Mouse (Mus musculus): ENCODE results near the gene Pnpla6. TPM values are rescaled to one million over a fixed set of nuclear protein-coding genes. Genes with fewer than 3 reads are reported as not detected.

Gene Pnpla6
- polyA plus RNA-seq, 1 experiment from 2014 or later, result 39.9 TPM

DNA sequence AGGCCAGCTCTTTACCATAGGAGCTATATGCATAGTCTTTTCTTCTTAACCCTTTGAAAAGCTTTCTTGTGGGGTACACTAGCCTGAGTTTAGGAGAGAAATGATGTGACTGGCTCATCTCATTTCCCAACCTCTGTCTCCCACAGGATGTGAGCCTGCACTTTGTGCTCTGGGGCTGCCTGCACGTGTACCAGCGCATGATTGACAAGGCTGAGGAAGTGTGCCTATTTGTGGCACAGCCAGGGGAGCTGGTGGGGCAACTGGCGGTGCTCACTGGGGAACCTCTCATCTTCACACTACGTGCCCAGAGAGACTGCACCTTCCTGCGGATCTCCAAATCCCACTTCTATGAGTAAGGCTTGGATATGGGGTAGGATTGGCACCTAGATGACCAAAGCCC lies 15.6 kb downstream of the Pnpla6 start:
- Histone ChIP-seq H3K4me3 (ENCODE audit: low read length) (no peak overlapping the region), H3K4me1 (ENCODE audit: control insufficient read depth, insufficient read depth, low read length) (no peaks in the 10 kb centered on the region), H3K36me3 (ENCODE audit: control insufficient read depth, insufficient read depth, low read length) (peaks cover 10% of the 10 kb centered on the region), H3K4me2 (ENCODE audit: low read depth, low read length) (no peak overlapping the region), H3K9ac (ENCODE audit: low read depth, low read length) (no peak overlapping the region), H3K27me3 (replicated peaks; ENCODE audit: control insufficient read depth, insufficient read depth, low read length) (no peaks in the 10 kb centered on the region), H3K27ac (ENCODE audit: low read length) (no peak overlapping the region), H3K9me3 (ENCODE audit: control insufficient read depth, low read length) (no peaks in the 10 kb centered on the region)
- 88% methylated on average over 5 of the region's 5 CpGs for WGBS
- ATAC-seq, result no peak

DNA sequence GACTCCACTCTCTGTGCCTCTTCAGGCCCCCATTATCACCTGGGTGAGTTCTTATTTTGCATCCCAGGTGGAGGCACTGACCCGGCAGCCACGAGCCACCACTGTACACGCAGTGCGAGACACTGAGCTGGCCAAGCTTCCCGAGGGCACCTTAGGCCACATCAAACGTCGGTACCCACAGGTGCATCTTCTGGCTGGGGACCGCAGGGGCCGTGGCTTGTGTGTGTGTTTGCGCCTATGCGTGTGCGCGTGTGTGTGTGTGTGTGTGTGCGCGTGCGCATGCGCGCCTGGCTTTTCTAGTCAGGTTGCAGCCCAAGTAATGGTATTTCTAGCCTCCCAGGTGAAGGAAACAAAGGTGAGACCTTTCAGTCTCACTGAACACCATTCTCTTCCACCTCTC lies 16.8 kb downstream of the Pnpla6 start:
- Histone ChIP-seq H3K4me2 (ENCODE audit: low read depth, low read length) (no peak overlapping the region), H3K9me3 (ENCODE audit: control insufficient read depth, low read length) (no peaks in the 10 kb centered on the region), H3K9ac (ENCODE audit: low read depth, low read length) (no peak overlapping the region), H3K4me1 (ENCODE audit: control insufficient read depth, insufficient read depth, low read length) (no peaks in the 10 kb centered on the region), H3K27ac (ENCODE audit: low read length) (no peak overlapping the region), H3K4me3 (ENCODE audit: low read length) (no peak overlapping the region), H3K36me3 (ENCODE audit: control insufficient read depth, insufficient read depth, low read length) (peaks cover 9% of the 10 kb centered on the region), H3K27me3 (replicated peaks; ENCODE audit: control insufficient read depth, insufficient read depth, low read length) (no peaks in the 10 kb centered on the region)
- WGBS, result 96% methylated on average over 18 of the region's 18 CpGs
- no peak for ATAC-seq

DNA sequence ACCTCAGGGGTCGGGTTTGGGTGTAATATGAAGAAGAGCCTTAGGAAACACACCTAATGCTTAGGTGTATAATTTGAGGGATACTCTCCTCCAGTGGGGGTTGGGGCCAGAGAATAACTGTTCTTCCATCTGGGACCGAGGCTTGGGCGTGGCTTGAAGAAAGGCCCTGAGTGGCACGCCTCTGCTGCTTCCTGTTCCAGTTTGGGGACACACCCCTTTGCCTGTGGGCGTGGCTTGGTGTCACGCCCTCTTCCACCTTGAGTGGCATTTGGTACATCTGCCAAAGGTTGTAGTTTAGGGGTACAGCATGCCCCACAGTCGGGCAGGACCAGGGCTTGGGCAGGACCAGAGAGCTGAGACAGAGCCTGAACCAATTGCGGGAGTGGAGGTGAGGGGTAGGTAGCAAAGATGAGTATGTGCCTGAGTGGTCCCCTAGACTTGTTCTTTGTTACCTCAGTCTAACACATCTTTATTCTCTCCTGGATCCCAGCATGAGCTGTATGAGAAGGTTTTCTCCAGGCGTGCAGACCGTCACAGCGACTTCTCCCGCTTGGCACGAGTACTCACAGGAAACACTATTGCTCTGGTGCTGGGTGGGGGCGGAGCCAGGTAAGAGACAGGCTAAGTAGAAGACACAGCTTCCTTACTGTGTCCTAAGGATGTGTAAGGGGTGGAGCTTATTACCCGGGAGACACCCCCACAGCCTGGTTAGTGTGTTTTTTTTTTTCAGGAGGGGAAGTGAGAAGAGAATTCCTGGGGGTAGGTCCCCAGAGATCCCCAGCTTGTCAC lies 21.1 kb downstream of the Pnpla6 start:
- no peaks in the 10 kb centered on the region for H3K4me1 ChIP-seq (ENCODE audit: control insufficient read depth, insufficient read depth, low read length)
- H3K27me3 ChIP-seq (replicated peaks; ENCODE audit: control insufficient read depth, insufficient read depth, low read length), result no peaks in the 10 kb centered on the region
- ATAC-seq, result peak; percentile 57
- WGBS, result 63% methylated on average over 15 of the region's 15 CpGs
- no peak overlapping the region for H3K4me2 ChIP-seq (ENCODE audit: low read depth, low read length)
- no peak overlapping the region for H3K27ac ChIP-seq (ENCODE audit: low read length)
- no peak overlapping the region for H3K4me3 ChIP-seq (ENCODE audit: low read length)
- H3K36me3 ChIP-seq (ENCODE audit: control insufficient read depth, insufficient read depth, low read length), result peaks cover 24% of the 10 kb centered on the region
- H3K9ac ChIP-seq (ENCODE audit: low read depth, low read length), result no peak overlapping the region
- H3K9me3 ChIP-seq (ENCODE audit: control insufficient read depth, low read length), result no peaks in the 10 kb centered on the region

GRCm38 (mm10) chr8:3536940-3537339 lies 21.8 kb downstream of the Pnpla6 start:
- ATAC-seq, result peak; percentile 67
- peaks cover 21% of the 10 kb centered on the region for H3K36me3 ChIP-seq (ENCODE audit: control insufficient read depth, insufficient read depth, low read length)
- no peaks in the 10 kb centered on the region for H3K4me1 ChIP-seq (ENCODE audit: control insufficient read depth, insufficient read depth, low read length)
- H3K27me3 ChIP-seq (replicated peaks; ENCODE audit: control insufficient read depth, insufficient read depth, low read length), result no peaks in the 10 kb centered on the region
- H3K4me3 ChIP-seq (ENCODE audit: low read length), result no peak overlapping the region
- H3K27ac ChIP-seq (ENCODE audit: low read length), result no peak overlapping the region
- no peak overlapping the region for H3K9ac ChIP-seq (ENCODE audit: low read depth, low read length)
- 90% methylated on average over 9 of the region's 9 CpGs for WGBS
- no peaks in the 10 kb centered on the region for H3K9me3 ChIP-seq (ENCODE audit: control insufficient read depth, low read length)
- H3K4me2 ChIP-seq (ENCODE audit: low read depth, low read length), result no peak overlapping the region

- no peak overlapping the region for H3K9ac ChIP-seq (ENCODE audit: low read depth, low read length)
- 96% methylated on average over 26 of the region's 26 CpGs for WGBS
Measured at GRCm38 (mm10) chr8:3537666-3538065, 22.5 kb downstream of the Pnpla6 start.

DNA sequence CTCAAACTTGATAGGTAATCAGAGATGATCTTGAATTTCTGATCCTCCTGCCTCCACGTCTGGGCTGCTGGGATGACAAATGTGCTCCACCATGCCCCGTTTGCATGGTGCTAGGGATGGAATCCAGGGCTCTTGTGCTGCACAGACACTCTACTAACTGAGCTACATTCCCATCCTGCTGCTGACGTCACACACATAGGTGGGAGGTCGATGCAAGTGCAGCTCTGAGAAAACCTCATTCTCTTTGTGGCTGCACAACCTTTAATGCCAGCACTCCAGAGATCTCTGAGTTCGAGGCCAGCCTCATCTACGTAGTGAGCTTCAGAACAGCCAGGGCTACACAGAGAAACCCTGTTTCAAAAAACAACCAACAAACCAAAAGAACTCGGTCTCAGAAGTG lies 24.0 kb downstream of the Pnpla6 start:
- Histone ChIP-seq H3K4me2 (ENCODE audit: low read depth, low read length) (no peak overlapping the region), H3K9ac (ENCODE audit: low read depth, low read length) (no peak overlapping the region), H3K27ac (ENCODE audit: low read length) (no peak overlapping the region), H3K27me3 (replicated peaks; ENCODE audit: control insufficient read depth, insufficient read depth, low read length) (no peaks in the 10 kb centered on the region), H3K9me3 (ENCODE audit: control insufficient read depth, low read length) (no peaks in the 10 kb centered on the region), H3K36me3 (ENCODE audit: control insufficient read depth, insufficient read depth, low read length) (peaks cover 35% of the 10 kb centered on the region), H3K4me3 (ENCODE audit: low read length) (no peak overlapping the region), H3K4me1 (ENCODE audit: control insufficient read depth, insufficient read depth, low read length) (no peaks in the 10 kb centered on the region)
- no peak for ATAC-seq
- WGBS, result 84% methylated on average over 7 of the region's 7 CpGs

More at GRCm38 (mm10) chr8:3537666-3538065, 22.5 kb downstream of the Pnpla6 start:
- Histone ChIP-seq H3K36me3 (ENCODE audit: control insufficient read depth, insufficient read depth, low read length) (peaks cover 24% of the 10 kb centered on the region), H3K4me3 (ENCODE audit: low read length) (no peak overlapping the region), H3K27me3 (replicated peaks; ENCODE audit: control insufficient read depth, insufficient read depth, low read length) (no peaks in the 10 kb centered on the region), H3K4me1 (ENCODE audit: control insufficient read depth, insufficient read depth, low read length) (no peaks in the 10 kb centered on the region), H3K27ac (ENCODE audit: low read length) (no peak overlapping the region), H3K9me3 (ENCODE audit: control insufficient read depth, low read length) (no peaks in the 10 kb centered on the region), H3K4me2 (ENCODE audit: low read depth, low read length) (no peak overlapping the region)
- ATAC-seq, result no peak

DNA sequence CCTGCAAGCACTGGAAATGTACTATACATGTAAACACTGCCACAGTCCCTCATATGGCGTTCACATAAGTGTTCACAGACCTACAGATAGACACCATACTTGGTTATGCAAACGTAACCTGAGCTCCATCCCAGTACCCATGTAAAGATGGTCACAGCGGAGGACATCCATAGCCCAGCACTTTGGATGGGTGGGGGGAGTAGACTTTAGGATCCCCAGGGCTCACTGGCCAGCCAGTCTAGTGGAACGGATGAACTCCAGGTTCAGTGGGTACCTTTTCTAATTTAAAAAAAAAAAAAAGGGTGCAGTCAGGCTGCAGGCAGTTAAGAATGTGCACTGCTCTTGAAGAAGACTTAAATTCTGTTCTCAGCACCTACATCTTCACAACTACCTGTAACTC lies 24.9 kb downstream of the Pnpla6 start:
- Histone ChIP-seq H3K27me3 (replicated peaks; ENCODE audit: control insufficient read depth, insufficient read depth, low read length) (no peaks in the 10 kb centered on the region), H3K4me1 (ENCODE audit: control insufficient read depth, insufficient read depth, low read length) (no peaks in the 10 kb centered on the region), H3K27ac (ENCODE audit: low read length) (no peak overlapping the region), H3K4me3 (ENCODE audit: low read length) (no peak overlapping the region), H3K9ac (ENCODE audit: low read depth, low read length) (no peak overlapping the region), H3K9me3 (ENCODE audit: control insufficient read depth, low read length) (no peaks in the 10 kb centered on the region), H3K4me2 (ENCODE audit: low read depth, low read length) (no peak overlapping the region), H3K36me3 (ENCODE audit: control insufficient read depth, insufficient read depth, low read length) (peaks cover 37% of the 10 kb centered on the region)
- 89% methylated on average over 4 of the region's 4 CpGs for WGBS
- no peak for ATAC-seq

DNA sequence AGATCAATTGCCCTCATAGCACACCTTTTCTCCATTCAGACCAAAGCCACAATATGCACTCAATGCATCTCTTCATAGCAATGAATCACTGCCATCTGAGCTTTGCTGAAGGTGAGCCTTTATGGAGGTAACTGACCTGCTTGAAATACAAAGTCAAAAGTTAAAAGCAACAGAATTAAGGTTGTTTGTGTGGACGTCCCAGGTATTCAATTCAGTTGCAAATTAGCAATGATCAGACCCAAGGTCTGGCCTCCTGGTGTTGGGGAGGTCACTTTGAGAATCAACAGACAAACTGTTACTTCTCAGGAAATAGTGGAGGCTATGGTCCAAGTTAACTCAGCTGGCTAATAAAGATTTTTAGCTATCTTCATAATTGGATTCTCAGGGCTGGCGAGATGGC lies 31.3 kb downstream of the Pnpla6 start:
- Histone ChIP-seq H3K4me2 (ENCODE audit: low read depth, low read length) (no peak overlapping the region), H3K27ac (ENCODE audit: low read length) (no peak overlapping the region), H3K4me3 (ENCODE audit: low read length) (no peak overlapping the region), H3K9me3 (ENCODE audit: control insufficient read depth, low read length) (no peaks in the 10 kb centered on the region), H3K36me3 (ENCODE audit: control insufficient read depth, insufficient read depth, low read length) (peaks cover 16% of the 10 kb centered on the region; the same call in 1 of the 2 replicates), H3K4me1 (ENCODE audit: control insufficient read depth, insufficient read depth, low read length) (no peaks in the 10 kb centered on the region), H3K27me3 (replicated peaks; ENCODE audit: control insufficient read depth, insufficient read depth, low read length) (no peaks in the 10 kb centered on the region), H3K9ac (ENCODE audit: low read depth, low read length) (no peak overlapping the region)
- no peak for ATAC-seq
- 90% methylated on average over 2 of the region's 2 CpGs for WGBS

GRCm38 (mm10) chr8:3552240-3552639 lies 37.1 kb downstream of the Pnpla6 start:
- WGBS, result 76% methylated on average over 1 of the region's 1 CpGs
- no peak overlapping the region for H3K9ac ChIP-seq (ENCODE audit: low read depth, low read length)

DNA sequence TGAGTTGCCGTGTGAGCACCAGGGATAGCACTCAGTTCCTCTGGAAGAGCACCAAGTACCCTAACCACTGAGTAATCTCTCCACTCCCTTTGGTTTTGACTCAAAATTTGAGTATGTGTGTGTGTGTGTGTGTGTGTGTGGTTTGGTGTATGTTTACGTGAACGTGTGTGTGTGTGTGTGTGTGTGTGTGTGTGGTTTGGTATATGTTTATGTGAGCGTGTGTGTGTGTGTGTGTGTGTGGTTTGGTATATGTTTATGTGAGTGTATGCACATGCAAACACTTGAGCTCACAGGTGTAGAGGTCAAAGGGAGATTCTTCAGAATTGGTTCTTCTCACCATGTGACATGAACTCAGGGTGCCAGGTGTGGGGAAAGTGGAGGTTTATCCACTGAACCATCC lies 40.9 kb downstream of the Pnpla6 start:
- peak; percentile 80 for ATAC-seq
- H3K36me3 ChIP-seq (ENCODE audit: control insufficient read depth, insufficient read depth, low read length), result no peaks in the 10 kb centered on the region

More at GRCm38 (mm10) chr8:3552240-3552639, 37.1 kb downstream of the Pnpla6 start:
- ATAC-seq, result no peak
- no peak overlapping the region for H3K4me3 ChIP-seq (ENCODE audit: low read length)
- no peaks in the 10 kb centered on the region for H3K36me3 ChIP-seq (ENCODE audit: control insufficient read depth, insufficient read depth, low read length)
- H3K4me2 ChIP-seq (ENCODE audit: low read depth, low read length), result no peak overlapping the region
- no peaks in the 10 kb centered on the region for H3K4me1 ChIP-seq (ENCODE audit: control insufficient read depth, insufficient read depth, low read length)
- no peaks in the 10 kb centered on the region for H3K27me3 ChIP-seq (replicated peaks; ENCODE audit: control insufficient read depth, insufficient read depth, low read length)
- no peaks in the 10 kb centered on the region for H3K9me3 ChIP-seq (ENCODE audit: control insufficient read depth, low read length)
- H3K27ac ChIP-seq (ENCODE audit: low read length), result no peak overlapping the region

More for the DNA sequence above, 40.9 kb downstream of the Pnpla6 start:
- no peak overlapping the region for H3K9ac ChIP-seq (ENCODE audit: low read depth, low read length)
- no peaks in the 10 kb centered on the region for H3K4me1 ChIP-seq (ENCODE audit: control insufficient read depth, insufficient read depth, low read length)
- H3K4me2 ChIP-seq (ENCODE audit: low read depth, low read length), result no peak overlapping the region
- WGBS, result 60% methylated on average over 4 of the region's 4 CpGs
- H3K27me3 ChIP-seq (replicated peaks; ENCODE audit: control insufficient read depth, insufficient read depth, low read length), result no peaks in the 10 kb centered on the region
- no peak overlapping the region for H3K4me3 ChIP-seq (ENCODE audit: low read length)
- no peak overlapping the region for H3K27ac ChIP-seq (ENCODE audit: low read length)
- no peaks in the 10 kb centered on the region for H3K9me3 ChIP-seq (ENCODE audit: control insufficient read depth, low read length)

Data from intestine, embryonic 16.5 days (tissue).